Mouse (Mus musculus): ENCODE results near the gene Hdhd3. TPM values are rescaled to one million over a fixed set of nuclear protein-coding genes. Genes with fewer than 3 reads are reported as not detected.

Hdhd3 gene
- polyA plus RNA-seq, 1 experiment from 2014 or later = 12.8 TPM

DNA sequence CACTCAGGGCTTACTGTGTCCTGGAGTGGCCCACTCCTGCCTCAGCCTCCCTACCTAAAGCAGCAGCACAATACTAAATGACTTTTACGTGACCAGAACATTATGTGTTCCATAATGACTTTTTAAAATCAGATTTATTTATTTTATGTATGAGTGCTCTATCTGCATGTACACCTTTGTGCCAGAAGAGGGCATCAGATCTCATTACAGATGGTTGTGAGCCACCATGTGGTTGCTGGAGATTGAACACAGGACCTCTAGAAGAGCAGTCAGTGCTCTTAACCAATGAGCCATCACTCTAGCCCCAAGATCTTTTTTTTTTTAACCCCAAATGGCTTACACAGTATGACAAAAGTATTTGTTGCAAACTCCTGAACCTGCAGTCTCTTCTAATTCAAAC lies 35.1 kb downstream of the Hdhd3 start:
- Histone ChIP-seq H3K27me3 (peaks cover 3% of the 10 kb centered on the region; the same call in 1 of the 2 replicates), H3K9me3 (0 out of 2 replicates have a peak, but pooled peaks cover 4% of the 10 kb centered on the region), H3K36me3 (no peaks in the 10 kb centered on the region), H3K4me1 (no peaks in the 10 kb centered on the region), H3K4me3 (no peak overlapping the region), H3K4me2 (replicated peaks) (no peak overlapping the region), H3K9ac (replicated peaks) (no peak overlapping the region), H3K27ac (replicated peaks) (no peak overlapping the region)
- no peak for ATAC-seq (ENCODE audit: low FRiP score, low read depth)
- 97% methylated on average over 1 of the region's 1 CpGs for WGBS

DNA sequence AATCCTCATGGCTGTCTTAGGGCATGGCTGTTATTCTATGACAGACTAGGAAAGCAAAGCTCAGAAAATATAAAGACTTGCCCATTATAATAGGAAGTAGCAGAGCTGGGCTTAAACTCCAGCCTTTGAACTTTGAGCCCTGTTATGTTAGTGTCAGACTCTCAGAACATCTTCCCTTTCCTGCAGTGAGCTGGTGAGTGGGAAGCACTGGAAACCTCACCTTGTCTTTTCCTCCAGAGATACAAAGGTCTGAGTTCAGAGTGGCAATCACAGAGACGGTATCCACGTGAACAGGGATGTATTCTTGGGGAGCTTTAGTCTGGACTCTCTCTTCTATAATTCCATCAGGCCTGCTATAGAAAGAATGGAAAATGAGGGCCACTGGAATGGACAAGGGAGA lies 40.1 kb downstream of the Hdhd3 start:
- Histone ChIP-seq H3K27me3 (no peaks in the 10 kb centered on the region), H3K4me2 (replicated peaks) (no peak overlapping the region), H3K27ac (replicated peaks) (no peak overlapping the region), H3K9ac (replicated peaks) (no peak overlapping the region), H3K9me3 (no peaks in the 10 kb centered on the region), H3K36me3 (0 out of 2 replicates have a peak, but pooled peaks cover 12% of the 10 kb centered on the region), H3K4me3 (no peak overlapping the region), H3K4me1 (no peaks in the 10 kb centered on the region)
- 90% methylated on average over 2 of the region's 2 CpGs for WGBS
- ATAC-seq (ENCODE audit: low FRiP score, low read depth) = no peak

DNA sequence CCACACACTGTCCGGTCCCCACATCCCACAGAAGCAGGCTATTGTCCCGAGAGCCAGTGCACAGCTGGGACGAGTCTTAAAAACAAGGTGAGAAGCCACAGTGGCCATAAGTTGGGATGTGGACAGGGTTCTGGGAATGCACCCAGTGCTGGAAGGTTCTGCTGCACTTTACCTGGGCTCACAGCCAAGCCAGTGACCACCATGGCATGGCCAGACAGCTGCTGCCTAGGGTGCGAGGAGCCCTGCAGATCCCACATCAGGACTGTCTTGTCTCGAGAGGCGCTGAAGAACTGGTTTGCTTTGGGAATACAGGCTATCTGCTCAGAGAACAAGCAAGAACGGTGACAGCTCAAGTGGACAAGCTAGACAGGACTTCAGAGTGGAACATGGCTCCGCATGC lies 42.9 kb downstream of the Hdhd3 start:
- no peak overlapping the region for H3K4me2 ChIP-seq (replicated peaks)
- no peak overlapping the region for H3K4me3 ChIP-seq
- H3K4me1 ChIP-seq = no peaks in the 10 kb centered on the region
- no peak overlapping the region for H3K9ac ChIP-seq (replicated peaks)
- no peak for ATAC-seq (ENCODE audit: low FRiP score, low read depth)
- WGBS = 95% methylated on average over 8 of the region's 8 CpGs
- H3K27me3 ChIP-seq = no peaks in the 10 kb centered on the region
- H3K36me3 ChIP-seq = 0 out of 2 replicates have a peak, but pooled peaks cover 12% of the 10 kb centered on the region
- no peak overlapping the region for H3K27ac ChIP-seq (replicated peaks)
- H3K9me3 ChIP-seq = no peaks in the 10 kb centered on the region

DNA sequence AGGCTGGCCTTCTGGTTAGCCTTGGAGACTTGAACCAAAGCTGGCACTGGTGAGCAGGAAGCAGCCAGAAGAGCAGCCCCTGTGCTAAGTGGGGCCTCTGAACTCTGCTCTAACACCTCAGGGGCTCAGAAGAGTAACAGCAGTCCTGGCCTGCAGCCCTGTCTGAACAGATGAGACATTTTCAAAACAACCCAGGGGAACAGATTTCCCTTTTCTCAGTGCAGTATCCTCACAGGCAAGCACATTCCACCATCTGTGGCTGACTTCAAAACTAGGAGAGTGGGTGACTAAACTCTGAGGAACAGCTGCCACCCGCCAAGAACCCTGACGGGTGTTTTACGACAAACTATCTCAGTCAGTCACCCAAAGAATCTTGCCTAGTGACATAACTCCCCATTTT lies 44.2 kb downstream of the Hdhd3 start:
- H3K4me2 ChIP-seq (replicated peaks) = no peak overlapping the region
- ATAC-seq (ENCODE audit: low FRiP score, low read depth) = no peak
- 97% methylated on average over 3 of the region's 3 CpGs for WGBS
- H3K27me3 ChIP-seq = no peaks in the 10 kb centered on the region
- H3K4me3 ChIP-seq = no peak overlapping the region
- H3K9me3 ChIP-seq = no peaks in the 10 kb centered on the region
- H3K36me3 ChIP-seq = 0 out of 2 replicates have a peak, but pooled peaks cover 12% of the 10 kb centered on the region
- no peak overlapping the region for H3K9ac ChIP-seq (replicated peaks)
- no peak overlapping the region for H3K27ac ChIP-seq (replicated peaks)
- no peaks in the 10 kb centered on the region for H3K4me1 ChIP-seq

DNA sequence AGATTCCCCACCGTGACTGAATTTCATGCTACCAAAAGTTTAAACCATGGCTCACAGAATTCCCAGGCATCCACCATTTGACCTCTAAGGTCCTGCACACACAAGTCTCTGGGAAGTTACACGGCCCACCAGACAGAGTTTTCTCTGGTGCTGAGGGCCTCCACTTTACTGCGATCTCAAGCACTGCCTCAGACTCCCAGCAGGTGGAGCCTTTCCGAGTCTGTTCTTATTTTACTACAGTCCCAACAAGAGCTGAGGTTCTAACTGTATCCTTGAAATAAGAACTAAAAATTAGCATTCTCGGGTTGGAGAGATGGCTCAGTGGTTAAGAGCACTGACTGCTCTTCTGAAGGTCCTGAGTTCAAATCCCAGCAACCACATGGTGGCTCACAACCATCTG lies 48.3 kb downstream of the Hdhd3 start:
- Histone ChIP-seq H3K9me3 (no peaks in the 10 kb centered on the region), H3K27me3 (no peaks in the 10 kb centered on the region), H3K4me2 (replicated peaks) (no peak overlapping the region), H3K4me1 (no peaks in the 10 kb centered on the region), H3K4me3 (no peak overlapping the region), H3K27ac (replicated peaks) (no peak overlapping the region), H3K9ac (replicated peaks) (no peak overlapping the region; the same call in 1 of the 2 replicates), H3K36me3 (0 out of 2 replicates have a peak, but pooled peaks cover 6% of the 10 kb centered on the region)
- ATAC-seq (ENCODE audit: low FRiP score, low read depth) = no peak
- 65% methylated on average over 5 of the region's 5 CpGs for WGBS

Other genes with a start within 250 kb of the Hdhd3 start
- 9.5 and 10.2 TPM in 2 replicates for gene Slc31a2, start 240.9 kb downstream of the Hdhd3 start, polyA plus RNA-seq (2016; fragmentation: Nextera tagmentation; extraction: Ambion mirVana)
- 24.5 and 27.5 TPM in 2 replicates for gene Fkbp15, start 142.9 kb downstream of the Hdhd3 start, polyA plus RNA-seq (2016; fragmentation: Nextera tagmentation; extraction: Ambion mirVana)
- 48.1 and 48.6 TPM in 2 replicates for gene Slc31a1, start 142.7 kb downstream of the Hdhd3 start, polyA plus RNA-seq (2016; fragmentation: Nextera tagmentation; extraction: Ambion mirVana)
- gene Cdc26, start 94.8 kb downstream of the Hdhd3 start, polyA plus RNA-seq (2016; fragmentation: Nextera tagmentation; extraction: Ambion mirVana) = 146 and 157 TPM in 2 replicates
- 25.3 and 26.4 TPM in 2 replicates for gene Prpf4, start 94.7 kb downstream of the Hdhd3 start, polyA plus RNA-seq (2016; fragmentation: Nextera tagmentation; extraction: Ambion mirVana)
- gene Rnf183, start 68.2 kb downstream of the Hdhd3 start, polyA plus RNA-seq (2016; fragmentation: Nextera tagmentation; extraction: Ambion mirVana) = 0.13 and 0.41 TPM in 2 replicates
- 8.8 and 9.4 TPM in 2 replicates for gene Wdr31, start 32.6 kb downstream of the Hdhd3 start, polyA plus RNA-seq (2016; fragmentation: Nextera tagmentation; extraction: Ambion mirVana)
- gene Bspry, start 23.4 kb downstream of the Hdhd3 start, polyA plus RNA-seq (2016; fragmentation: Nextera tagmentation; extraction: Ambion mirVana) = 0.82 and 0.88 TPM in 2 replicates
- 67.3 and 68.4 TPM in 2 replicates for gene Alad, start 16.5 kb upstream of the Hdhd3 start, polyA plus RNA-seq (2016; fragmentation: Nextera tagmentation; extraction: Ambion mirVana)
- 102 and 110 TPM in 2 replicates for gene Pole3, start 21.6 kb upstream of the Hdhd3 start, polyA plus RNA-seq (2016; fragmentation: Nextera tagmentation; extraction: Ambion mirVana)
- gene 4933430I17Rik, start 21.9 kb upstream of the Hdhd3 start, polyA plus RNA-seq (2016; fragmentation: Nextera tagmentation; extraction: Ambion mirVana) = 1.4 and 1.5 TPM in 2 replicates
- 58.5 and 60.2 TPM in 2 replicates for gene Rgs3, start 56.4 kb upstream of the Hdhd3 start, polyA plus RNA-seq (2016; fragmentation: Nextera tagmentation; extraction: Ambion mirVana)

Measured in midbrain, embryonic 12.5 days (tissue).